Mouse (Mus musculus): ENCODE data around the gene Copg1. TPM values are rescaled to one million over a fixed set of nuclear protein-coding genes. Genes with fewer than 3 reads are reported as not detected.
A peak's percentile ranks its signal among the peaks of the same experiment; 100 is the strongest.

Copg1 gene
- polyA plus RNA-seq, 1 experiment from 2014 or later: 150 TPM

GRCm38 (mm10) chr6:87914326-87915102 is 26.9 kb downstream of the Copg1 start:
- Histone ChIP-seq H3K9me3 (ENCODE audit: control insufficient read depth, low read length) (no peaks in the 10 kb centered on the region), H3K36me3 (ENCODE audit: control insufficient read depth, insufficient read depth, low read length) (peaks cover 12% of the 10 kb centered on the region), H3K4me2 (ENCODE audit: low read depth, severe bottlenecking) (peak overlapping the region; percentile 89), H3K27ac (replicated peaks; ENCODE audit: low read depth, low read length) (peak overlapping the region; percentile 85), H3K4me3 (ENCODE audit: low read depth, low read length) (peak overlapping the region; percentile 90), H3K9ac (ENCODE audit: low read length) (peak overlapping the region; percentile 79), H3K4me1 (ENCODE audit: control insufficient read depth, insufficient read depth, low read length) (peaks cover 6% of the 10 kb centered on the region; the same call in 1 of the 2 replicates), H3K27me3 (ENCODE audit: control insufficient read depth, insufficient read depth, low read length) (no peaks in the 10 kb centered on the region)
- DNase-seq (ENCODE audit: low spot score) (peak; percentile 75), ATAC-seq (ENCODE audit: insufficient number of reproducible peaks, low FRiP score, low TSS enrichment, low read depth) (peak; percentile 67)
- WGBS: 5% methylated on average over 35 of the region's 35 CpGs

- no peak overlapping the region for H3K27ac ChIP-seq (replicated peaks; ENCODE audit: low read depth, low read length)
- 88% methylated on average over 5 of the region's 5 CpGs for WGBS
- no peak overlapping the region for H3K9ac ChIP-seq (ENCODE audit: low read length)
- no peaks in the 10 kb centered on the region for H3K9me3 ChIP-seq (ENCODE audit: control insufficient read depth, low read length)
- H3K4me1 ChIP-seq (ENCODE audit: control insufficient read depth, insufficient read depth, low read length): peaks cover 6% of the 10 kb centered on the region; the same call in 1 of the 2 replicates
- no peak for ATAC-seq (ENCODE audit: insufficient number of reproducible peaks, low FRiP score, low TSS enrichment, low read depth)
- H3K36me3 ChIP-seq (ENCODE audit: control insufficient read depth, insufficient read depth, low read length): peaks cover 8% of the 10 kb centered on the region
- H3K4me2 ChIP-seq (ENCODE audit: low read depth, severe bottlenecking): no peak overlapping the region
- DNase-seq (ENCODE audit: low spot score): no peak
- H3K4me3 ChIP-seq (ENCODE audit: low read depth, low read length): no peak overlapping the region
- no peaks in the 10 kb centered on the region for H3K27me3 ChIP-seq (ENCODE audit: control insufficient read depth, insufficient read depth, low read length)
Observed at GRCm38 (mm10) chr6:87915939-87916338, 28.3 kb downstream of the Copg1 start.

- peaks cover 5% of the 10 kb centered on the region; the same call in 1 of the 2 replicates for H3K36me3 ChIP-seq (ENCODE audit: control insufficient read depth, insufficient read depth, low read length)
- no peak overlapping the region for H3K9ac ChIP-seq (ENCODE audit: low read length)
- H3K4me2 ChIP-seq (ENCODE audit: low read depth, severe bottlenecking): no peak overlapping the region
- H3K9me3 ChIP-seq (ENCODE audit: control insufficient read depth, low read length): no peaks in the 10 kb centered on the region
- no peak overlapping the region for H3K27ac ChIP-seq (replicated peaks; ENCODE audit: low read depth, low read length)
- ATAC-seq (ENCODE audit: insufficient number of reproducible peaks, low FRiP score, low TSS enrichment, low read depth) (no peak), DNase-seq (ENCODE audit: low spot score) (no peak)
- WGBS: 95% methylated on average over 4 of the region's 4 CpGs
- H3K27me3 ChIP-seq (ENCODE audit: control insufficient read depth, insufficient read depth, low read length): no peaks in the 10 kb centered on the region
- no peaks in the 10 kb centered on the region for H3K4me1 ChIP-seq (ENCODE audit: control insufficient read depth, insufficient read depth, low read length)
- no peak overlapping the region for H3K4me3 ChIP-seq (ENCODE audit: low read depth, low read length)
Observed at GRCm38 (mm10) chr6:87921201-87921600, 33.6 kb downstream of the Copg1 start.

- H3K4me1 ChIP-seq (ENCODE audit: control insufficient read depth, insufficient read depth, low read length): no peaks in the 10 kb centered on the region
- no peaks in the 10 kb centered on the region for H3K27me3 ChIP-seq (ENCODE audit: control insufficient read depth, insufficient read depth, low read length)
- 90% methylated on average over 1 of the region's 1 CpGs for WGBS
- ATAC-seq (ENCODE audit: insufficient number of reproducible peaks, low FRiP score, low TSS enrichment, low read depth) (no peak), DNase-seq (ENCODE audit: low spot score) (no peak)
- no peaks in the 10 kb centered on the region for H3K9me3 ChIP-seq (ENCODE audit: control insufficient read depth, low read length)
- H3K36me3 ChIP-seq (ENCODE audit: control insufficient read depth, insufficient read depth, low read length): 0 out of 2 replicates have a peak, but pooled peaks cover 2% of the 10 kb centered on the region
- no peak overlapping the region for H3K4me3 ChIP-seq (ENCODE audit: low read depth, low read length)
- H3K4me2 ChIP-seq (ENCODE audit: low read depth, severe bottlenecking): no peak overlapping the region
- no peak overlapping the region for H3K9ac ChIP-seq (ENCODE audit: low read length)
- no peak overlapping the region for H3K27ac ChIP-seq (replicated peaks; ENCODE audit: low read depth, low read length)
Observed at GRCm38 (mm10) chr6:87923624-87924023, 36.0 kb downstream of the Copg1 start.

GRCm38 (mm10) chr6:87935037-87935436 is 47.4 kb downstream of the Copg1 start:
- Histone ChIP-seq H3K4me1 (ENCODE audit: control insufficient read depth, insufficient read depth, low read length) (0 out of 2 replicates have a peak, but pooled peaks cover 2% of the 10 kb centered on the region), H3K9me3 (ENCODE audit: control insufficient read depth, low read length) (no peaks in the 10 kb centered on the region), H3K27ac (replicated peaks; ENCODE audit: low read depth, low read length) (no peak overlapping the region), H3K27me3 (ENCODE audit: control insufficient read depth, insufficient read depth, low read length) (no peaks in the 10 kb centered on the region), H3K4me2 (ENCODE audit: low read depth, severe bottlenecking) (no peak overlapping the region), H3K9ac (ENCODE audit: low read length) (no peak overlapping the region), H3K4me3 (ENCODE audit: low read depth, low read length) (no peak overlapping the region), H3K36me3 (ENCODE audit: control insufficient read depth, insufficient read depth, low read length) (peaks cover 15% of the 10 kb centered on the region)
- DNase-seq (ENCODE audit: low spot score) (no peak), ATAC-seq (ENCODE audit: insufficient number of reproducible peaks, low FRiP score, low TSS enrichment, low read depth) (no peak)
- 87% methylated on average over 5 of the region's 5 CpGs for WGBS

- DNase-seq (ENCODE audit: low spot score): peak; percentile 70
- Histone ChIP-seq H3K4me1 (ENCODE audit: control insufficient read depth, insufficient read depth, low read length) (0 out of 2 replicates have a peak, but pooled peaks cover 2% of the 10 kb centered on the region), H3K27me3 (ENCODE audit: control insufficient read depth, insufficient read depth, low read length) (no peaks in the 10 kb centered on the region), H3K4me3 (ENCODE audit: low read depth, low read length) (no peak overlapping the region), H3K9me3 (ENCODE audit: control insufficient read depth, low read length) (no peaks in the 10 kb centered on the region), H3K27ac (replicated peaks; ENCODE audit: low read depth, low read length) (no peak overlapping the region), H3K9ac (ENCODE audit: low read length) (no peak overlapping the region), H3K4me2 (ENCODE audit: low read depth, severe bottlenecking) (no peak overlapping the region), H3K36me3 (ENCODE audit: control insufficient read depth, insufficient read depth, low read length) (peaks cover 9% of the 10 kb centered on the region; the same call in 1 of the 2 replicates)
- peak; percentile 83 for ATAC-seq (ENCODE audit: insufficient number of reproducible peaks, low FRiP score, low TSS enrichment, low read depth)
- 44% methylated on average over 19 of the region's 19 CpGs for WGBS
Observed at GRCm38 (mm10) chr6:87937178-87937788, 49.7 kb downstream of the Copg1 start.

GRCm38 (mm10) chr6:87938941-87939340 is 51.3 kb downstream of the Copg1 start:
- Histone ChIP-seq H3K36me3 (ENCODE audit: control insufficient read depth, insufficient read depth, low read length) (peaks cover 9% of the 10 kb centered on the region; the same call in 1 of the 2 replicates), H3K9ac (ENCODE audit: low read length) (no peak overlapping the region), H3K4me2 (ENCODE audit: low read depth, severe bottlenecking) (no peak overlapping the region), H3K27ac (replicated peaks; ENCODE audit: low read depth, low read length) (no peak overlapping the region), H3K4me1 (ENCODE audit: control insufficient read depth, insufficient read depth, low read length) (0 out of 2 replicates have a peak, but pooled peaks cover 2% of the 10 kb centered on the region), H3K4me3 (ENCODE audit: low read depth, low read length) (no peak overlapping the region), H3K9me3 (ENCODE audit: control insufficient read depth, low read length) (no peaks in the 10 kb centered on the region), H3K27me3 (ENCODE audit: control insufficient read depth, insufficient read depth, low read length) (no peaks in the 10 kb centered on the region)
- DNase-seq (ENCODE audit: low spot score) (no peak), ATAC-seq (ENCODE audit: insufficient number of reproducible peaks, low FRiP score, low TSS enrichment, low read depth) (no peak)
- 87% methylated on average over 3 of the region's 3 CpGs for WGBS

- no peak for DNase-seq (ENCODE audit: low spot score)
- H3K27me3 ChIP-seq (ENCODE audit: control insufficient read depth, insufficient read depth, low read length): no peaks in the 10 kb centered on the region
- H3K9ac ChIP-seq (ENCODE audit: low read length): no peak overlapping the region
- no peak overlapping the region for H3K4me2 ChIP-seq (ENCODE audit: low read depth, severe bottlenecking)
- no peak overlapping the region for H3K27ac ChIP-seq (replicated peaks; ENCODE audit: low read depth, low read length)
- H3K36me3 ChIP-seq (ENCODE audit: control insufficient read depth, insufficient read depth, low read length): no peaks in the 10 kb centered on the region
- 84% methylated on average over 7 of the region's 7 CpGs for WGBS
- no peaks in the 10 kb centered on the region; the same call in 1 of the 2 replicates for H3K9me3 ChIP-seq (ENCODE audit: control insufficient read depth, low read length)
- no peak for ATAC-seq (ENCODE audit: insufficient number of reproducible peaks, low FRiP score, low TSS enrichment, low read depth)
- H3K4me3 ChIP-seq (ENCODE audit: low read depth, low read length): no peak overlapping the region
- H3K4me1 ChIP-seq (ENCODE audit: control insufficient read depth, insufficient read depth, low read length): 0 out of 2 replicates have a peak, but pooled peaks cover 2% of the 10 kb centered on the region
Observed at GRCm38 (mm10) chr6:87942179-87942578, 54.6 kb downstream of the Copg1 start.
